Mouse (Mus musculus): Measurements from ENCODE around the gene Zfp961. TPM values are rescaled to one million over a fixed set of nuclear protein-coding genes. Genes with fewer than 3 reads are reported as not detected.

Zfp961 gene
- total RNA-seq (2012; rRNA removed): 5.9 and 7.6 TPM in 2 replicates
- 21.4 and 25.8 TPM in 2 replicates for total RNA-seq (2014; rRNA removed)
- 13.5 and 14.9 TPM in 2 replicates for polyA plus RNA-seq (2012; ENCODE audit: insufficient read length, low read depth)

- peaks cover 0 to 50% of the 10 kb centered on the region in 2 experiments; a peak in 3 of 4 replicates for H3K4me1 ChIP-seq (ENCODE audit: control insufficient read depth in 1 of 2, insufficient read depth in 2 of 2)
- H3K9ac ChIP-seq (ENCODE audit: insufficient read depth, low read depth): peak within 1 kb of the TSS; percentile 90
- H3K9me3 ChIP-seq (replicated peaks; ENCODE audit: low read length): no peaks in the 10 kb centered on the region
- peak; percentile 99 for DNase-seq (ENCODE audit: extremely low read depth)
- H3K4me2 ChIP-seq (ENCODE audit: insufficient read depth, low read depth, poor library complexity, severe bottlenecking): peak within 1 kb of the TSS; percentile 99
- peak within 1 kb of the TSS; percentile 70 to 93 (median 82) for H3K4me3 ChIP-seq (replicated peaks in 1 of 3; ENCODE audit: low read depth in 2 of 3, low read length in 2 of 3, poor library complexity in 1 of 3)
- H3K79me2 ChIP-seq (replicated peaks; ENCODE audit: control insufficient read depth, extremely low read depth, insufficient read depth, poor library complexity, severe bottlenecking): peaks cover 18% of the 10 kb centered on the region
- in situ Hi-C loops (cut with MboI; ENCODE audit: low pct_ligation_motif_present, low pct_unique_long_range_greater_than_20kb, low sequenced_read_pairs) (no loop called here), dilution Hi-C loops (cut with MboI; ENCODE audit: extremely low pct_ligation_motif_present, extremely low pct_unique_long_range_greater_than_20kb, low sequenced_read_pairs) (no loop called here)
- TF ChIP-seq MEF2A (IDR thresholded peaks at IDR 0.05; ENCODE audit: borderline replicate concordance, low read depth, low read length) (0 out of 2 replicates have a peak, but pooled peaks have one; percentile 6), ZNF384 (IDR thresholded peaks at IDR 0.05; ENCODE audit: low read depth, low read length) (no peak), EP300 (IDR thresholded peaks at IDR 0.05; ENCODE audit: low read length) (no peak), TCF12 (IDR thresholded peaks at IDR 0.05; ENCODE audit: low read depth, low read length) (peak; percentile 72; the same call in 1 of the 2 replicates), BHLHE40 (IDR thresholded peaks at IDR 0.05; ENCODE audit: low read depth, low read length) (no peak), RCOR1 (conservative IDR thresholded peaks at IDR 0.05; ENCODE audit: low read depth, low read length) (no peak), ZMIZ1 (IDR thresholded peaks at IDR 0.05; ENCODE audit: low read depth, low read length) (peak; percentile 72), KAT2A (IDR thresholded peaks at IDR 0.05; ENCODE audit: insufficient replicate concordance, low read length) (peak; percentile 54; the same call in 1 of the 2 replicates), MXI1 (IDR thresholded peaks at IDR 0.05; ENCODE audit: low read depth, low read length) (peak; percentile 83), MYC (IDR thresholded peaks at IDR 0.05; ENCODE audit: low read depth, low read length) (no peak), ZKSCAN1 (IDR thresholded peaks at IDR 0.05; ENCODE audit: borderline replicate concordance, low read depth, low read length) (no peak), CHD1 (IDR thresholded peaks at IDR 0.05; ENCODE audit: low read depth, low read length) (no peak), POLR2A (IDR thresholded peaks at IDR 0.05; ENCODE audit: low read depth, low read length) (peak; percentile 90), USF1 (IDR thresholded peaks at IDR 0.05; ENCODE audit: low read depth, low read length) (no peak), MAZ (IDR thresholded peaks at IDR 0.05; ENCODE audit: low read depth, low read length) (0 out of 2 replicates have a peak, but pooled peaks have one; percentile 26), UBTF (IDR thresholded peaks at IDR 0.05; ENCODE audit: low read depth, low read length) (0 out of 2 replicates have a peak, but pooled peaks have one; percentile 69), SIN3A (IDR thresholded peaks at IDR 0.05; ENCODE audit: low read length) (peak; percentile 82), POLR2AphosphoS2 (IDR thresholded peaks at IDR 0.05; ENCODE audit: low read depth, low read length) (peak; percentile 67; the same call in 1 of the 2 replicates), JUND (conservative IDR thresholded peaks at IDR 0.05; ENCODE audit: low read depth, low read length) (no peak), GABPA (IDR thresholded peaks at IDR 0.05; ENCODE audit: insufficient replicate concordance, low read depth, low read length) (no peak; the same call in 1 of the 2 replicates), ZC3H11A (IDR thresholded peaks at IDR 0.05; ENCODE audit: low read depth, low read length) (no peak), ELF1 (IDR thresholded peaks at IDR 0.05; ENCODE audit: low read depth, low read length) (peak; percentile 84), ETS1 (conservative IDR thresholded peaks at IDR 0.05; ENCODE audit: low read depth, low read length) (no peak), SMC3 (IDR thresholded peaks at IDR 0.05; ENCODE audit: low read depth, low read length) (no peak), CTCF (conservative IDR thresholded peaks at IDR 0.05 in 1 of 2, IDR thresholded peaks at IDR 0.05 in 1 of 2; ENCODE audit: low read depth in 2 of 2, low read length in 2 of 2) (no peak), E2F4 (IDR thresholded peaks at IDR 0.05; ENCODE audit: insufficient replicate concordance, low read depth, low read length) (no peak), HCFC1 (IDR thresholded peaks at IDR 0.05; ENCODE audit: low read depth, low read length) (peak; percentile 75), IRF4 (IDR thresholded peaks at IDR 0.05; ENCODE audit: low read depth, low read length) (no peak), JUN (IDR thresholded peaks at IDR 0.05; ENCODE audit: insufficient read depth, low read depth, low read length) (no peak), TBP (conservative IDR thresholded peaks at IDR 0.05; ENCODE audit: low read depth, low read length) (peak; percentile 65; the same call in 1 of the 2 replicates), MAX (IDR thresholded peaks at IDR 0.05; ENCODE audit: low read length) (peak; percentile 39; the same call in 1 of the 2 replicates), PAX5 (IDR thresholded peaks at IDR 0.05; ENCODE audit: low read length) (no peak), CHD2 (IDR thresholded peaks at IDR 0.05; ENCODE audit: low read length) (peak; percentile 96), NELFE (IDR thresholded peaks at IDR 0.05; ENCODE audit: low read depth, low read length) (peak; percentile 90), RAD21 (IDR thresholded peaks at IDR 0.05; ENCODE audit: low read depth, low read length) (no peak), MAFK (IDR thresholded peaks at IDR 0.05; ENCODE audit: insufficient replicate concordance, low read length) (no peak), USF2 (conservative IDR thresholded peaks at IDR 0.05; ENCODE audit: low read depth, low read length) (no peak), NRF1 (IDR thresholded peaks at IDR 0.05; ENCODE audit: low read depth, low read length) (peak; percentile 82)
- H3K27ac ChIP-seq (ENCODE audit: insufficient read depth, low read depth): no peak within 1 kb of the TSS
- no peaks in the 10 kb centered on the region for H3K27me3 ChIP-seq (replicated peaks)
- H3K36me3 ChIP-seq (replicated peaks in 1 of 2; ENCODE audit: control insufficient read depth in 1 of 2, insufficient read depth in 1 of 2, low read length in 1 of 2): peaks cover 0 to 4% of the 10 kb centered on the region in 2 experiments
Measured at GRCm38 (mm10) chr8:71950482-71951221, at the start of gene Zfp961. Zfp961 (plus strand) TSS chr8:71951038.

All from CH12.LX (cell line).